In the genomic region with DNA sequence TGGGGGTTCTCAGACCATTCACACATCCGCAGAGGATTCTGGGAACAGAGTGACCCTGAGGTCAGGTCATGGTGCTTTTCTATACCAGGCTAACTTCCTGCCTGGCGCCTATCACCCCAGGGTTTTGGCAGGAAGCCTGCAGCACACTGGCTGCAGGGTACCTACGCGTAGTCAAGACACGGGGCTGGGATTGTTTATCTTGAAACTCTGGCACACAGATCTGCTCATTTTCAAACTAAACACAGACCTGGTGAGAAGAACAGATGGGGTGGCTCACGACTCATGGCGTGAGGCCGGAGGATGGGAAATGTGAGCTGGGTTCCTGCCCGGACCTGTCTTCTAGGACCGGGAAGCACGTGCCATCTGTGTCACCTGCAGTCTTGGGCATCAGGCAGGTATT, we compare ENCODE assay signal across 8 mouse cellular contexts. TPM values are rescaled to one million over a fixed set of nuclear protein-coding genes. Genes with fewer than 3 reads are reported as not detected.
DNase-seq lines count a peak whose midpoint lies in the region; ATAC-seq and TF ChIP-seq lines count a peak whose summit lies in the region.

No protein-coding gene starts in this region.

- no peak overlapping the region for H3ac ChIP-seq in myocyte (ENCODE audit: control insufficient read depth, insufficient read length)

- TF ChIP-seq POLR2A in lung, adult 2 months (IDR thresholded peaks at IDR 0.05; ENCODE audit: borderline replicate concordance, extremely low read depth, low read depth, low read length), result no peak
- TF ChIP-seq POLR2A in myocyte (IDR thresholded peaks at IDR 0.05; ENCODE audit: insufficient read length, low read depth), result no peak

- 19% methylated on average over 11 of the region's 11 CpGs for WGBS in lung, adult 2 months
- 34% methylated on average over 11 of the region's 11 CpGs for WGBS in heart, embryonic 11.5 days (ENCODE audit: insufficient replicate concordance)

- H3K9ac ChIP-seq in heart, embryonic 11.5 days (ENCODE audit: low read depth, low read length), result no peak overlapping the region

- H3K27me3 ChIP-seq in heart, embryonic 11.5 days (ENCODE audit: control insufficient read depth, insufficient read depth, low read length), result no peaks in the 10 kb centered on the region
- no peaks in the 10 kb centered on the region for H3K27me3 ChIP-seq in myocyte (ENCODE audit: control insufficient read depth, insufficient read depth, insufficient read length)

- H3K27ac ChIP-seq in heart, embryonic 11.5 days (ENCODE audit: low read depth, low read length), result peak overlapping the region; percentile 77

- peaks cover 7% of the 10 kb centered on the region for H3K36me3 ChIP-seq in heart, embryonic 11.5 days (ENCODE audit: control insufficient read depth, insufficient read depth, low read length)
- H3K36me3 ChIP-seq in myocyte (ENCODE audit: control insufficient read depth, insufficient read depth), result peaks cover 7% of the 10 kb centered on the region

- H3K9me3 ChIP-seq in heart, embryonic 11.5 days (replicated peaks; ENCODE audit: control insufficient read depth, low read length), result no peaks in the 10 kb centered on the region

- ATAC-seq in heart, embryonic 11.5 days (replicated peaks; ENCODE audit: insufficient number of reproducible peaks, low FRiP score, low TSS enrichment), result peak; percentile 67

- intact Hi-C loops in left cerebral cortex, postnatal 10 days (cut with DNase I), result loop anchor here (5.0 kb wide), 1 partner anchor 47 kb away; no protein-coding TSS in a partner anchor

- no peak overlapping the region for H3K4me2 ChIP-seq in heart, embryonic 11.5 days
- H3K4me2 ChIP-seq in myocyte (ENCODE audit: low read depth), result peak overlapping the region; percentile 81

- no peak for TF ChIP-seq CTCF in lung, adult 2 months (IDR thresholded peaks at IDR 0.05; ENCODE audit: insufficient read depth, low read length)

- H3K4me1 ChIP-seq in lung, adult 2 months (ENCODE audit: control insufficient read depth, insufficient read depth, low read length), result peaks cover 29% of the 10 kb centered on the region
- peaks cover 25% of the 10 kb centered on the region for H3K4me1 ChIP-seq in heart, embryonic 11.5 days (ENCODE audit: control insufficient read depth, insufficient read depth, low read length)

- DNase-seq in lung, adult 18-20 months, result peak; percentile 73 to 85
- no peak for DNase-seq in lung, adult 2 months
- DNase-seq in cerebellum, postnatal 14 days, result peak; percentile 94 to 97
- peak; percentile 53 to 71 for DNase-seq in left cerebral cortex, postnatal 10 days (ENCODE audit: extremely low spot score in 1 of 2, low spot score in 2 of 2)
- no peak for DNase-seq in kidney, postnatal 25 days
- DNase-seq in thymus, postnatal 14 days, result no peak

- H3K79me2 ChIP-seq in myocyte (ENCODE audit: control insufficient read depth, insufficient read depth), result peaks cover 32% of the 10 kb centered on the region

- H3K4me3 ChIP-seq in lung, adult 2 months (replicated peaks; ENCODE audit: extremely low read depth, low read depth, low read length), result no peak overlapping the region
- no peak overlapping the region for H3K4me3 ChIP-seq in heart, embryonic 11.5 days (ENCODE audit: low read depth, low read length)
- no peak overlapping the region for H3K4me3 ChIP-seq in myocyte

TF ChIP-seq in myocyte, 11 proteins besides CTCF, POLR2A, EP300 and RAD21:
- TF ChIP-seq USF1 (IDR thresholded peaks at IDR 0.05; ENCODE audit: low read depth) (no peak), MYOD1 (IDR thresholded peaks at IDR 0.05; ENCODE audit: control insufficient read depth in 1 of 3, insufficient read length in 2 of 3, low read depth in 2 of 3) (peak in 1 of 3 experiments; percentile 0), SRF (IDR thresholded peaks at IDR 0.05; ENCODE audit: control insufficient read depth, insufficient read length, low read depth) (no peak), POLR2AphosphoS2 (IDR thresholded peaks at IDR 0.05; ENCODE audit: insufficient read length, low read depth) (no peak), E2F4 (IDR thresholded peaks at IDR 0.05; ENCODE audit: insufficient read depth) (no peak), TCF3 (IDR thresholded peaks at IDR 0.05; ENCODE audit: insufficient read length, low read depth) (no peak), CEBPB (IDR thresholded peaks at IDR 0.05; ENCODE audit: insufficient read depth, poor library complexity, severe bottlenecking) (no peak)

RNA-seq across cellular contexts. Expression of gene Rasa3, which starts 52.5 kb away (rescaled TPM):
- polyA plus RNA-seq in lung, adult 2 months (2012; rRNA removed), result 37.1 and 43.5 TPM in 2 replicates
- 26.3 and 36.3 TPM in 2 replicates for polyA plus RNA-seq in heart, embryonic 11.5 days (2014; fragmentation: Nextera tagmentation; extraction: Ambion mirVana)
- 10 to 100 TPM; 55.6 to 56.9 TPM for total RNA-seq in left cerebral cortex, postnatal 10 days (2021)
- polyA plus RNA-seq in myocyte (2012; fragmentation: generic; extraction: Trizol), result 39.6 TPM

Comparison
In these comparisons a context has a peak if more than half of its experiments do, and no peak if none do; other contexts are left out.
1. DNase-seq: peak in lung, adult 18-20 months (2 of 2), cerebellum, postnatal 14 days (2 of 2) and left cerebral cortex, postnatal 10 days (2 of 2); none in lung, adult 2 months (single experiment), kidney, postnatal 25 days (0 of 2) and thymus, postnatal 14 days (single experiment).